Mouse (Mus musculus): ENCODE results near the gene Rimbp3. TPM values are rescaled to one million over a fixed set of nuclear protein-coding genes. Genes with fewer than 3 reads are reported as not detected.
A peak's percentile ranks its signal among the peaks of the same experiment; 100 is the strongest.
"Not testable (repeated sequence)": the region's sequence is repeated elsewhere in the genome, so short reads cannot be mapped to it uniquely, and the experiment has no call there.

Gene Rimbp3
- polyA plus RNA-seq, 1 experiment from 2014 or later: 2.0 TPM

- WGBS: 96% methylated on average over 2 of the region's 2 CpGs
- ATAC-seq (ENCODE audit: low FRiP score, low TSS enrichment); DNase-seq: not testable (repeated sequence)
Measured at GRCm38 (mm10) chr16:17231523-17231922, 23.1 kb downstream of the Rimbp3 start.

GRCm38 (mm10) chr16:17232794-17233701, 24.6 kb downstream of the Rimbp3 start, which contains the start of gene Hic2:
TSS of gene Hic2 (plus strand) at chr16:17233572.
- Histone ChIP-seq H3K4me3 (replicated peaks; ENCODE audit: low read depth, low read length) (peak within 1 kb of the TSS; percentile 89), H3K4me2 (ENCODE audit: low read length) (peak within 1 kb of the TSS; percentile 70), H3K9ac (replicated peaks; ENCODE audit: low read length) (peak within 1 kb of the TSS; percentile 95), H3K27ac (replicated peaks; ENCODE audit: low read depth, low read length) (peak within 1 kb of the TSS; percentile 97), H3K27me3 (ENCODE audit: control insufficient read depth, insufficient read depth, low read length) (no peaks in the 10 kb centered on the region), H3K36me3 (ENCODE audit: control insufficient read depth, insufficient read depth, low read length) (no peaks in the 10 kb centered on the region), H3K4me1 (ENCODE audit: control insufficient read depth, insufficient read depth, low read length) (peaks cover 24% of the 10 kb centered on the region), H3K9me3 (ENCODE audit: control insufficient read depth, low read length) (peaks cover 4% of the 10 kb centered on the region; the same call in 1 of the 2 replicates)
- WGBS: under 1% methylated on average over 56 of the region's 59 CpGs
- peak; percentile 97 for DNase-seq
- peak; percentile 97 for ATAC-seq (ENCODE audit: low FRiP score, low TSS enrichment)

More at GRCm38 (mm10) chr16:17231523-17231922, 23.1 kb downstream of the Rimbp3 start:
- peaks cover 24% of the 10 kb centered on the region for H3K4me1 ChIP-seq (ENCODE audit: control insufficient read depth, insufficient read depth, low read length)
- H3K4me2 ChIP-seq (ENCODE audit: low read length); H3K4me3 ChIP-seq (replicated peaks; ENCODE audit: low read depth, low read length); H3K36me3 ChIP-seq (ENCODE audit: control insufficient read depth, insufficient read depth, low read length); H3K27ac ChIP-seq (replicated peaks; ENCODE audit: low read depth, low read length); H3K27me3 ChIP-seq (ENCODE audit: control insufficient read depth, insufficient read depth, low read length); H3K9ac ChIP-seq (replicated peaks; ENCODE audit: low read length); H3K9me3 ChIP-seq (ENCODE audit: control insufficient read depth, low read length): not testable (repeated sequence)

- H3K27me3 ChIP-seq (ENCODE audit: control insufficient read depth, insufficient read depth, low read length): no peaks in the 10 kb centered on the region
- WGBS: under 1% methylated on average over 59 of the region's 62 CpGs
- peaks cover 4% of the 10 kb centered on the region; the same call in 1 of the 2 replicates for H3K9me3 ChIP-seq (ENCODE audit: control insufficient read depth, low read length)
- ATAC-seq (ENCODE audit: low FRiP score, low TSS enrichment) (peak; percentile 79), DNase-seq (peak; percentile 85)
- peaks cover 24% of the 10 kb centered on the region for H3K4me1 ChIP-seq (ENCODE audit: control insufficient read depth, insufficient read depth, low read length)
- H3K4me2 ChIP-seq (ENCODE audit: low read length): peak overlapping the region; percentile 70
- H3K27ac ChIP-seq (replicated peaks; ENCODE audit: low read depth, low read length): peak overlapping the region; percentile 97
- no peaks in the 10 kb centered on the region for H3K36me3 ChIP-seq (ENCODE audit: control insufficient read depth, insufficient read depth, low read length)
- peak overlapping the region; percentile 89 for H3K4me3 ChIP-seq (replicated peaks; ENCODE audit: low read depth, low read length)
- peak overlapping the region; percentile 95 for H3K9ac ChIP-seq (replicated peaks; ENCODE audit: low read length)
Measured at GRCm38 (mm10) chr16:17233702-17234498, 25.5 kb downstream of the Rimbp3 start.

GRCm38 (mm10) chr16:17234499-17234895, 26.1 kb downstream of the Rimbp3 start:
- WGBS: 2% methylated on average over 12 of the region's 12 CpGs
- H3K4me1 ChIP-seq (ENCODE audit: control insufficient read depth, insufficient read depth, low read length): peaks cover 27% of the 10 kb centered on the region

GRCm38 (mm10) chr16:17234916-17235665, 26.7 kb downstream of the Rimbp3 start:
- Histone ChIP-seq H3K4me1 (ENCODE audit: control insufficient read depth, insufficient read depth, low read length) (peaks cover 33% of the 10 kb centered on the region), H3K9ac (replicated peaks; ENCODE audit: low read length) (peak overlapping the region; percentile 95), H3K9me3 (ENCODE audit: control insufficient read depth, low read length) (no peaks in the 10 kb centered on the region), H3K27me3 (ENCODE audit: control insufficient read depth, insufficient read depth, low read length) (no peaks in the 10 kb centered on the region), H3K4me3 (replicated peaks; ENCODE audit: low read depth, low read length) (peak overlapping the region; percentile 89), H3K27ac (replicated peaks; ENCODE audit: low read depth, low read length) (no peak overlapping the region), H3K36me3 (ENCODE audit: control insufficient read depth, insufficient read depth, low read length) (no peaks in the 10 kb centered on the region), H3K4me2 (ENCODE audit: low read length) (peak overlapping the region; percentile 70)
- 62% methylated on average over 9 of the region's 9 CpGs for WGBS
- ATAC-seq (ENCODE audit: low FRiP score, low TSS enrichment): no peak
- DNase-seq: no peak

More at GRCm38 (mm10) chr16:17234499-17234895, 26.1 kb downstream of the Rimbp3 start:
- H3K9me3 ChIP-seq (ENCODE audit: control insufficient read depth, low read length): peaks cover 4% of the 10 kb centered on the region; the same call in 1 of the 2 replicates
- H3K4me3 ChIP-seq (replicated peaks; ENCODE audit: low read depth, low read length): peak overlapping the region; percentile 89
- no peaks in the 10 kb centered on the region for H3K36me3 ChIP-seq (ENCODE audit: control insufficient read depth, insufficient read depth, low read length)
- DNase-seq (peak; percentile 69), ATAC-seq (ENCODE audit: low FRiP score, low TSS enrichment) (no peak)
- H3K27ac ChIP-seq (replicated peaks; ENCODE audit: low read depth, low read length): peak overlapping the region; percentile 97
- peak overlapping the region; percentile 70 for H3K4me2 ChIP-seq (ENCODE audit: low read length)
- H3K27me3 ChIP-seq (ENCODE audit: control insufficient read depth, insufficient read depth, low read length): no peaks in the 10 kb centered on the region
- peak overlapping the region; percentile 95 for H3K9ac ChIP-seq (replicated peaks; ENCODE audit: low read length)

- Histone ChIP-seq H3K4me2 (ENCODE audit: low read length) (no peak overlapping the region), H3K36me3 (ENCODE audit: control insufficient read depth, insufficient read depth, low read length) (no peaks in the 10 kb centered on the region), H3K9me3 (ENCODE audit: control insufficient read depth, low read length) (no peaks in the 10 kb centered on the region), H3K9ac (replicated peaks; ENCODE audit: low read length) (no peak overlapping the region), H3K4me3 (replicated peaks; ENCODE audit: low read depth, low read length) (no peak overlapping the region), H3K4me1 (ENCODE audit: control insufficient read depth, insufficient read depth, low read length) (peaks cover 33% of the 10 kb centered on the region), H3K27me3 (ENCODE audit: control insufficient read depth, insufficient read depth, low read length) (no peaks in the 10 kb centered on the region), H3K27ac (replicated peaks; ENCODE audit: low read depth, low read length) (no peak overlapping the region)
- DNase-seq (no peak), ATAC-seq (ENCODE audit: low FRiP score, low TSS enrichment) (no peak)
- 91% methylated on average over 3 of the region's 3 CpGs for WGBS
Measured at GRCm38 (mm10) chr16:17237634-17238033, 29.2 kb downstream of the Rimbp3 start.

GRCm38 (mm10) chr16:17239409-17239808, 31.0 kb downstream of the Rimbp3 start:
- H3K9me3 ChIP-seq (ENCODE audit: control insufficient read depth, low read length): no peaks in the 10 kb centered on the region
- H3K36me3 ChIP-seq (ENCODE audit: control insufficient read depth, insufficient read depth, low read length): no peaks in the 10 kb centered on the region
- ATAC-seq (ENCODE audit: low FRiP score, low TSS enrichment): no peak
- 90% methylated on average over 2 of the region's 2 CpGs for WGBS
- H3K9ac ChIP-seq (replicated peaks; ENCODE audit: low read length): no peak overlapping the region
- peaks cover 28% of the 10 kb centered on the region for H3K4me1 ChIP-seq (ENCODE audit: control insufficient read depth, insufficient read depth, low read length)
- H3K4me2 ChIP-seq (ENCODE audit: low read length): no peak overlapping the region
- no peak for DNase-seq
- H3K4me3 ChIP-seq (replicated peaks; ENCODE audit: low read depth, low read length): no peak overlapping the region
- H3K27ac ChIP-seq (replicated peaks; ENCODE audit: low read depth, low read length): no peak overlapping the region
- no peaks in the 10 kb centered on the region for H3K27me3 ChIP-seq (ENCODE audit: control insufficient read depth, insufficient read depth, low read length)

- no peak overlapping the region for H3K4me2 ChIP-seq (ENCODE audit: low read length)
- no peaks in the 10 kb centered on the region for H3K9me3 ChIP-seq (ENCODE audit: control insufficient read depth, low read length)
- no peaks in the 10 kb centered on the region for H3K36me3 ChIP-seq (ENCODE audit: control insufficient read depth, insufficient read depth, low read length)
- no peak overlapping the region for H3K9ac ChIP-seq (replicated peaks; ENCODE audit: low read length)
- DNase-seq: no peak
- H3K27me3 ChIP-seq (ENCODE audit: control insufficient read depth, insufficient read depth, low read length): no peaks in the 10 kb centered on the region
- no peak for ATAC-seq (ENCODE audit: low FRiP score, low TSS enrichment)
- no peak overlapping the region for H3K4me3 ChIP-seq (replicated peaks; ENCODE audit: low read depth, low read length)
- no peak overlapping the region for H3K27ac ChIP-seq (replicated peaks; ENCODE audit: low read depth, low read length)
- 69% methylated on average over 1 of the region's 1 CpGs for WGBS
- H3K4me1 ChIP-seq (ENCODE audit: control insufficient read depth, insufficient read depth, low read length): peaks cover 9% of the 10 kb centered on the region; the same call in 1 of the 2 replicates
Measured at GRCm38 (mm10) chr16:17243731-17244130, 35.3 kb downstream of the Rimbp3 start.
